Mouse (Mus musculus) lung, adult 2 months (tissue): ENCODE measurements around the gene Iqck. TPM values are rescaled to one million over a fixed set of nuclear protein-coding genes. Genes with fewer than 3 reads are reported as not detected.

ENCODE experiments used
- DNase-seq: peaks from one replicate; pipeline ENCODE4 v3.0.0; 2022
- H3K4me1 ChIP-seq: fragments of 200-500 bp; 2 replicates; pipeline ENCODE4 v1.6.1; 2011; ENCODE audit warnings: low read length; ENCODE audit not compliant: control insufficient read depth, insufficient read depth
- H3K4me3 ChIP-seq: fragments of 200-500 bp; replicated peaks from 2 replicates; pipeline ENCODE3; 2011; ENCODE audit warnings: low read depth, mild to moderate bottlenecking, control low read depth, low read length; ENCODE audit errors: extremely low read depth
- CTCF ChIP-seq: fragments of 200-500 bp; IDR thresholded peaks from 2 replicates; pipeline ENCODE4 v1.5.1; 2011; ENCODE audit warnings: mild to moderate bottlenecking, low read length, control low read depth; ENCODE audit not compliant: insufficient read depth
- POLR2A ChIP-seq: fragments of 200-500 bp; IDR thresholded peaks from 2 replicates; pipeline ENCODE4 v1.6.1; 2011; ENCODE audit warnings: low read depth, mild to moderate bottlenecking, control low read depth, low read length, borderline replicate concordance; ENCODE audit errors: extremely low read depth
- WGBS: fragments of 180-500 bp; shearing (Covaris S2); methylation state at CpG from one replicate; pipeline ENCODE4 v1.1.7; 2018; 5-methylcytosine and 5-hydroxymethylcytosine counted together
- polyA plus RNA-seq: library from polyadenylated mRNA; depleted of rRNA; stranded (reverse); fragments of >200 nt; gene quantifications from 2 replicates; pipeline ENCODE4 v1.2.3, GENCODE M21; 2012

Gene Iqck
- polyA plus RNA-seq, 1 experiment, result 4.6 TPM

GRCm38 (mm10) chr7:118981346-118981745 lies 125.8 kb downstream of the Iqck start:
- peak; percentile 38 for DNase-seq
- TF ChIP-seq POLR2A, result no peak
- no peak for TF ChIP-seq CTCF
- no peak overlapping the region for H3K4me3 ChIP-seq
- 35% methylated on average over 4 of the region's 4 CpGs for WGBS
- peaks cover 6% of the 10 kb centered on the region for H3K4me1 ChIP-seq

GRCm38 (mm10) chr7:118981831-118982230 lies 126.3 kb downstream of the Iqck start:
- TF ChIP-seq CTCF (no peak), POLR2A (no peak)
- 77% methylated on average over 5 of the region's 5 CpGs for WGBS

DNA sequence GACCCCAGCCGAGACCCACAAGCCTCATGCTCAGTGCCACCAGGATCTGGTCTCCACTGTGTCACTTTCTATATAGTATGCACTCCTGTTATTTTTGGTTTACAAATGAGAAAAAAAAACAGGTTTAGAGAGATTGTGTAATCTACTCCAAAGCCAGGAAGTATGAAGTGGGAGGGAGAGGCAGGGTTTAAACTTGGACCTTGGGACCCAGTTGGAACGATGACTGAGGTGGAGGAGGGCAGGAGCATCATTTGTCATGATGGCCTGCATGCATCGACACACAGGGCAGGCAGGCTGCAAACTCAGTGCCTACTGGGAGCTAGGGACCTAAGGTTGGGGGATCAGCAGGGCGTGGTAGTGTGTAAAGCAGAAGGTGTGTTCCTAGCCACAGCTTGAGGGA lies 127.0 kb downstream of the Iqck start:
- no peak for TF ChIP-seq CTCF
- TF ChIP-seq POLR2A, result no peak
- DNase-seq, result peak; percentile 20
- H3K4me1 ChIP-seq, result peaks cover 6% of the 10 kb centered on the region
- no peak overlapping the region for H3K4me3 ChIP-seq
- 54% methylated on average over 4 of the region's 4 CpGs for WGBS

More at GRCm38 (mm10) chr7:118981831-118982230, 126.3 kb downstream of the Iqck start:
- Histone ChIP-seq H3K4me1 (peaks cover 6% of the 10 kb centered on the region), H3K4me3 (no peak overlapping the region)
- DNase-seq, result no peak

DNA sequence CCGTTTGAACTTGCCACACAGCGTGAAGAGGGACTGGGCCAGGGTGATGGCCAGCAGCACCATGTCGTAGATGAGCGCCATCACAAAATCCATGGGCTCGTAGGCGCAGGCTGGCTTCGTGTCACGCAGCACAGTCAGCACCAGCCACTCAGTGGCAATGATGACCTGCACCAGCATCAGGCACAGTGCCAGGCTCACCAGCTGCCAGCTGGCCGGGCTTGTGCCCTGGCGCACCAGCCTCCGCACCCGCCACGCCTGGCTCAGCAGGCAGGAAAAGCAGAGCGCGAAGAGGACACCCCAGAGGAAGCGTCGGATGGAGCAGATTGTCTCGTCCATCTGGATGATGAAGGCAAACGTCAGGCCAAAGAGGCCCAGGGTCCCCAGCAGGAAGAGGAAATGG lies 128.4 kb downstream of the Iqck start:
- Histone ChIP-seq H3K4me1 (peaks cover 6% of the 10 kb centered on the region), H3K4me3 (no peak overlapping the region)
- DNase-seq, result no peak
- TF ChIP-seq POLR2A (no peak), CTCF (no peak)
- WGBS, result 66% methylated on average over 19 of the region's 19 CpGs

DNA sequence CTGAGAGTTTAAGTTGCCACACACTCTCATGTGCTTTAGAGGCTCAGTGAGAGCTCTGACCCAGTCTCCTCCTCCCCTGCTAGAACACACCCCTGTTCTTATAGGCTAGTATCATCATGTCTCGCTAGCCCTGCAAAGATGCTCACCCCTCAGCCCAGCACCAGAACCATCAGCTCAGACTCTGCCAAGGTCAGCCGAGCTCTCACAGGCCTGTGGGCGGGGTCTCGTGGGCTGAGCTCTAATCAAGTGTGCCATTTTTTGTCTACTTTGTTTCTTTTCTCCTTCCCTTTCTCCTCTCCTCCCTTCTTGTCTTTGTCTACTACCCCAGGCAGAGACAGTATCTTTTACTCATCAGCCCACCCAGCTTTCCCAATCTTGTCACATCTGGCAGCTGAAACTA lies 130.2 kb downstream of the Iqck start:
- no peak for DNase-seq
- 72% methylated on average over 4 of the region's 4 CpGs for WGBS
- TF ChIP-seq POLR2A (no peak), CTCF (no peak)
- no peak overlapping the region for H3K4me3 ChIP-seq
- H3K4me1 ChIP-seq, result peaks cover 6% of the 10 kb centered on the region

GRCm38 (mm10) chr7:118986369-118986768 lies 130.8 kb downstream of the Iqck start:
- 85% methylated on average over 4 of the region's 4 CpGs for WGBS
- Histone ChIP-seq H3K4me3 (no peak overlapping the region), H3K4me1 (peaks cover 6% of the 10 kb centered on the region)
- no peak for DNase-seq
- TF ChIP-seq CTCF (no peak), POLR2A (no peak)

GRCm38 (mm10) chr7:118989275-118989856 lies 133.8 kb downstream of the Iqck start:
- no peak for DNase-seq
- Histone ChIP-seq H3K4me3 (no peak overlapping the region), H3K4me1 (no peaks in the 10 kb centered on the region)
- 77% methylated on average over 5 of the region's 5 CpGs for WGBS
- no peak for TF ChIP-seq CTCF
- no peak for TF ChIP-seq POLR2A

DNA sequence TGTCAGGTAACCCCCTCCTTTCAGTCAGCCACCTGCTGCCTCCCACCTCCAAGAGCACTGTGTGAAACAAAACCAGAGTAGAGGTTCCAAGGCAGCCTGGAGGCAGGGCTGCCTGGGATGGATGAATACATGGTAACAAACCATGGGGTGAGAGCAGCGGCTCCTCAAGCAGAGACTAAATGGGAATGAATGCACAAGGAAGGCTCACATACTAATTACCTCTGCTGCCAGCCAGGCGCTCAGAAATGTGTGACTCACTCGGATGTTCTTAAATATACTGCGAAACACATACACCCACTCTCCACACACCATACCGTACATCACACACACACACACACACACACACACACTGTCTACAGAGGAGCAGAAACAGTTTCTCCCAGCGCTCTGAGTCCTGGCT lies 134.7 kb downstream of the Iqck start:
- TF ChIP-seq CTCF (no peak), POLR2A (no peak)
- no peak overlapping the region for H3K4me3 ChIP-seq
- 84% methylated on average over 6 of the region's 6 CpGs for WGBS
- peaks cover 2% of the 10 kb centered on the region; the same call in 1 of the 2 replicates for H3K4me1 ChIP-seq
- DNase-seq, result no peak

DNA sequence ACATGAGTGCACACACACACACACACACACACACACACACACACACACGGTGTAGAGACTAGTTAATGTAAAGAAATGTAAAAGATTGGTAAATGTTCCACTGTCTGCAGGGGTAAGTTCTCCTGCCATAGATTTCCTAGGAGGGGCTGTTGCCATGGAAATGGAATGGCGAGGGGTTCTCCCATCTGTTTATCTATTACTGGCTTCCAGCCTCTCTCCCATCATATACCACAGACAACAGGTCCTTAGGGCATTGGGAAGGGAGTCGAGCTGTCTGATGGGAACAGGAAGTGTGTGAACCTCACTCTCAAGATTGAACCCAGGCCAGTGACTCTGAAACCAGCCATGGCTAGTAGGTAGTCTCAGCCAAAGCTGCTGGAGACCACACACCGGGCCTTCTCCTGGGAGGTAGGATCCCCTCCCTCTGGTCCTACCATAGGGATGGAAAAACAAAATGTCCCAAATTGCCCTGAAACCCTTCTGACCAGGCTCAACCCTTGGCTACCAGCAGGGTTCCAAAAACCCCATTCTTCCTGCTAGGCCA lies 135.9 kb downstream of the Iqck start:
- H3K4me1 ChIP-seq, result peaks cover 6% of the 10 kb centered on the region; the same call in 1 of the 2 replicates
- no peak overlapping the region for H3K4me3 ChIP-seq
- TF ChIP-seq POLR2A (no peak), CTCF (no peak)
- DNase-seq, result no peak
- 57% methylated on average over 4 of the region's 4 CpGs for WGBS

DNA sequence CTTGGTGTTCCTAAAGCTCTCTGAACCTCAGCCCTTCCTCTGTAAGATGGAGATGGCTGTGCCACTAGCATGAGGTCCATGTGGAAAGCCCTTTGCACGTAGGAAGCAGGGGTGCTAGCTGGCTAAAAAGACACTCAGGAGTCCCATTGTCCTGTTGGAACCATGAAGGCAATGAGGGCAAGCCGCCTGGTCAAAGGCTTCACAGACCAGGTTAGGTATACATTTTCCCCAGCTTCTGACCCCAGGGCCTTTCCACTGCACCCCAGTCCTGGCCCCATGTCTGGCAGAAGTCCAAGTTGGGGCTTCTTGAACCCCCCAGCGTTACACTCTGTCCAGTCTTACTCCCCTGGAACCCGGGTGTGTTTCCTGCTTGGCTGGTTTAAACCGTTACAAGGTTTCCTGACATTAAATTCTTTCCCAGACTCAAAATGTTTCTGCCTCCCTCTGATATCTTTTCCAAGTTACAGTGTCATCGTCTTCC lies 136.6 kb downstream of the Iqck start:
- WGBS, result 60% methylated on average over 6 of the region's 6 CpGs
- Histone ChIP-seq H3K4me1 (peaks cover 6% of the 10 kb centered on the region; the same call in 1 of the 2 replicates), H3K4me3 (no peak overlapping the region)
- no peak for DNase-seq
- TF ChIP-seq CTCF (no peak), POLR2A (no peak)
